Mouse (Mus musculus) bone marrow macrophage, adult 2 months (primary cell): ENCODE measurements around the gene Ip6k3. TPM values are rescaled to one million over a fixed set of nuclear protein-coding genes. Genes with fewer than 3 reads are reported as not detected.

Experiments used
- H3K27ac ChIP-seq: 2 replicates; pipeline ENCODE4 v1.5.1; 2012; ENCODE audit warnings: low read depth, low read length; ENCODE audit not compliant: insufficient read depth
- H3K4me1 ChIP-seq: 2 replicates; pipeline ENCODE4 v1.6.1; 2012; ENCODE audit warnings: low read length; ENCODE audit not compliant: control insufficient read depth, insufficient read depth
- H3K4me3 ChIP-seq: 2 replicates; pipeline ENCODE4 v1.5.1; 2012; ENCODE audit warnings: mild to moderate bottlenecking, low read length, moderate library complexity; ENCODE audit not compliant: insufficient read depth
- CTCF ChIP-seq: IDR thresholded peaks from 2 replicates; pipeline ENCODE4 v1.5.1; 2012; ENCODE audit warnings: low read depth, mild to moderate bottlenecking, low read length, moderate library complexity
- POLR2A ChIP-seq: IDR thresholded peaks from 2 replicates; pipeline ENCODE4 v1.6.1; 2012; ENCODE audit warnings: mild to moderate bottlenecking, low read depth, low read length, borderline replicate concordance
- polyA plus RNA-seq: library from polyadenylated mRNA; stranded (reverse); fragments of >200 nt; gene quantifications from 2 replicates; pipeline ENCODE4 v1.2.4, GENCODE M21; 2012; ENCODE audit not compliant: missing spikeins, insufficient read depth, insufficient read length

Gene Ip6k3
- polyA plus RNA-seq, 1 experiment, result not detected

DNA sequence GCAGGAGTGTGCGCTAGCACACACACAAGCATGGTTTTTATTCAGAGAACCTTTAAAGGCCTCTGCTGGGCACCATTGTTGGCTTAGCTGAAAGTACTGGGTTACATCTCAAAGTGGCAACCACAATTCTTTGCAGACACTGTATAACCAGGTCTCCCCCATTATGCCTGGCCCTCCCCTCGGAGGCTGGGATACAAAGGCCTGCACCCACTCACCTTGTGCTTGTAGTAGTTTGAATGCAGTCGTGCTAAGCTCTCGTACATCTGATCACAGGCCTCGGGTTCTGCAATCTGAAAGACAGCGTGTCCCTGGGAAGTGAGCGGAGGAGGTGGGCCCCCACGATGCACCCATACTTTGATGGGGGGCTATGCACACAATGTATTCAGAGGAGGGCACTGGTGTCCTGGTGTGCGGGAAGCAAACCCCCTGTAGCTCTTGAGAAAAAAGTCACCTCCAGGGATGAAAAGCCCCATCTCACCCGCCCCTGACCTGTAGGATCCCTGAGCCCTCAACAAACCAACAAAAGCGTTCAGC lies 41.9 kb downstream of the Ip6k3 start:
- H3K4me3 ChIP-seq, result no peak overlapping the region
- no peaks in the 10 kb centered on the region for H3K4me1 ChIP-seq
- no peak overlapping the region for H3K27ac ChIP-seq
- TF ChIP-seq CTCF (no peak), POLR2A (no peak)

DNA sequence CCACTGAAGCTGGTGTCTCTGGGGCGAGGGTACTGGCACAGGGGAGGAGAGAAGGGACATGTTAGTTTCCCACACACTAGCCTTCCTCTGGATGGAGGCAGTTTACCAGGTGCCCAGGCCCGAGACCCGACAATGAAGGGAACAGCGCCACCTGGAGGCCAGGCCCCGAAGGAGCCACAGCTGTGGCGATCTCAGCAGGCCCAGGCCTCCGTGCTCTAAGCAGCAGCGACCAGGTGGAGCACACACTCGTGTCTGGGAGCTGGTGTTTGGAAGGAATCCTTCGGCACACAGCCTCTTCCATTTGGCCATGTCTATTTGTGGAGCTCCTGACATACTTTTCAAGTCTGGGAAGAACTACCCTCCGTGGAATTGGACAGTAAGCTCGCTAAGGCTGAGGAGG lies 42.4 kb downstream of the Ip6k3 start:
- Histone ChIP-seq H3K4me1 (no peaks in the 10 kb centered on the region), H3K27ac (no peak overlapping the region), H3K4me3 (no peak overlapping the region)
- TF ChIP-seq CTCF, result peak; percentile 82
- no peak for TF ChIP-seq POLR2A

DNA sequence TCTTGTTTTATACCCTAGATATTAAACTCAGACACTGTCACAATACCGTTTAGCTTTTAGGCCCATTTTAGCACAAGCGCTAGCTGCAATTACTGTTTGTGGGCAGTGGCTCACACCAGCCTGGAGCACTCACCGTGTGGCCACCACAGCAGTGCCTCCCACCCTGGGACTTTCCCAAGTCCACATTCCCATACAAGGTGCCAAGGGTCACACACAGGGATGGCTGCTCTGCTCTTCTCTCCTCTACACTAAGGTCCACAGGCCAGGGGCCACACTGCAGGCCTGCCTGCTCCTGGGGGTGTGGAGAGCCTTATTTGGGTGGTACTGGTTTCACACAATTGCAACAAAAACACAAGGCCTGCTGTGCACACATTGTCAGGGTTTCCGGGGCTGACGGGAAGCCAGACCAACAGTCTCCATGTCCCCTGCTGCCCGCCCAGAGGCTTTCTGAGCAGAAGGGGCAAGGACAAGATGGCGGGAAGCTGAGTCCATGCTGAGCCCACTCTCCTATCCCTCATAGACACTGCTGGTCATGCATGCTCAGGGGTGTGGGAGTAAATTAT lies 43.7 kb downstream of the Ip6k3 start:
- Histone ChIP-seq H3K4me1 (peaks cover 8% of the 10 kb centered on the region), H3K4me3 (no peak overlapping the region), H3K27ac (no peak overlapping the region)
- TF ChIP-seq POLR2A, result no peak
- no peak for TF ChIP-seq CTCF

DNA sequence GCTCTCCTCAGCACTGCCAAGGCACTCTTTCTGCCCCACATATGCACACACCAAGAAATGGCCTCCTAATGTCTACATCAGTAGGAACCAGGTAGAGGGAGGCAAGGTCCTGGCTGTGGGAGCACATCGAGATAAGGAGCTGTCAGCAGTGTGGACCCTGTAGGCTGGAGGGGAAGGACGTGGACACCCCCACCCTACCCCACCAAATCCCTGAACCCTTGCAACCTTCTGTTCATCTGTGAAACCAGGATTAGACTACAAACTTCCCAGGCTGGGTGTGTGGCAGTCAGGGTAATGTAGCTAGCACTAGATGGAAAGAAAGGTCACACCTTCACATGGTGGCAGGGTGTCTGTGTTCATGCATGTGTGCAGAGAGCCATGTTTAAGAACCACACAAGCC lies 44.5 kb downstream of the Ip6k3 start:
- Histone ChIP-seq H3K27ac (no peak overlapping the region), H3K4me3 (no peak overlapping the region), H3K4me1 (peaks cover 10% of the 10 kb centered on the region)
- TF ChIP-seq CTCF (no peak), POLR2A (no peak)

DNA sequence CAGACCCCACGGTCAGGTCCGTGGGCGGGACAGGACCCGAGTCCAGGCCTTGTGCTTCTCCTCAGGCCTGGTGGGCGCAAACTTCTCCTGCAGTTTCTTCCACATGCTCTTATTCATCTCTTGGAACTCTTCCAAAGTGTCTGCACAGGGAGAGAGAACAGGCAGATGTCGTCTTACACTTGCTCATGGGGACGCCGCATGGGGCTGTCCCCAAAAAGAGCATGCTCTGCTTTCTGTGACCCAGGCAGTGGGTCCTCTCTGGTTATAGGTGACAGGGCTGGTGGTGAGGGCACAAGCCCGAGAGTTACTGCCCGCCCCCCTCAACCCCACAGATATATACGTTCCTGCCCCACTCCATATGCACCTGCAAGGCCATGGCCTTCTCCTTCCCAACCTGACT lies 44.9 kb downstream of the Ip6k3 start:
- no peak overlapping the region for H3K4me3 ChIP-seq
- TF ChIP-seq POLR2A, result no peak
- TF ChIP-seq CTCF, result no peak
- peaks cover 10% of the 10 kb centered on the region for H3K4me1 ChIP-seq
- H3K27ac ChIP-seq, result no peak overlapping the region

DNA sequence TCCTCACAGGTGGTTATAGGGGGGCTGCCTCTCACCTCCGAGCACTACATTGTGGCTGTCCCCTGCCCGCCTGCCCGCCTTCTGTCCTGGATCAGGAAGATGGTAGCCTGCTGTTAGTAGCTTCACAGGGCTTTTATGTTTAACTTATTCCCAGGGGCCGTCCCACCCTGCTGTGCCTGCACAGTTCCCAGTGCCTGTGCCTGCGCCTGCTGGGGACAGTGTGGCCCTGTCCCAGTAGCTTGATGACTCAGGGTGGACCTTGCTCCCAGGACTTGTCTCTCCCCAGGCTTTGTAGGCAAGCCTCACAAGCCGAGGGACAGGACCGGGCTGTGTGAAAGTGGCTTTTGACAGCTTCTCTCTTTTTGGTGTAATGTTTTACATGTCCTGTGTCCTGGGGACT lies 45.8 kb downstream of the Ip6k3 start:
- no peak overlapping the region for H3K27ac ChIP-seq
- peaks cover 10% of the 10 kb centered on the region for H3K4me1 ChIP-seq
- H3K4me3 ChIP-seq, result no peak overlapping the region
- TF ChIP-seq POLR2A (no peak), CTCF (no peak)

DNA sequence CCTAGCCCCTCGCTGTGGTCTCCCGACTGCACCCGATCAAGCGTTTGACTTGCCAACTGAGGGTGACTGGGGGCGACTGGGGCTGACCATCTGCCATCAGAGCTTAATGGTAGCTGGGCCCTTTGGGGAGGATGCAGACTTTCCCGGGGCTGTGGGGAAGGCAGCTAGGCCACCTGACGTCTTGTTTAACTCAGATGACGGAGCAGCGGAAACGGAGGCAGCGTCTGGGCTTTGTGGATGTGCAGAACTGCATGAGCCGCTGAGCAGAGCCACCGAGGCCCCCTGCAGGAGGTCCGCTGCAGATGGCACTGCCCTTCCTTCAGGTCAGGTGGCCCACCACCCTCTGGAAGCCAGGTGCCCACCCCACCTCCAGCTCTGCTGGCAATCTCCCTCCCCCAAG lies 46.3 kb downstream of the Ip6k3 start:
- peaks cover 10% of the 10 kb centered on the region for H3K4me1 ChIP-seq
- no peak overlapping the region for H3K27ac ChIP-seq
- no peak for TF ChIP-seq POLR2A
- no peak for TF ChIP-seq CTCF
- no peak overlapping the region for H3K4me3 ChIP-seq

DNA sequence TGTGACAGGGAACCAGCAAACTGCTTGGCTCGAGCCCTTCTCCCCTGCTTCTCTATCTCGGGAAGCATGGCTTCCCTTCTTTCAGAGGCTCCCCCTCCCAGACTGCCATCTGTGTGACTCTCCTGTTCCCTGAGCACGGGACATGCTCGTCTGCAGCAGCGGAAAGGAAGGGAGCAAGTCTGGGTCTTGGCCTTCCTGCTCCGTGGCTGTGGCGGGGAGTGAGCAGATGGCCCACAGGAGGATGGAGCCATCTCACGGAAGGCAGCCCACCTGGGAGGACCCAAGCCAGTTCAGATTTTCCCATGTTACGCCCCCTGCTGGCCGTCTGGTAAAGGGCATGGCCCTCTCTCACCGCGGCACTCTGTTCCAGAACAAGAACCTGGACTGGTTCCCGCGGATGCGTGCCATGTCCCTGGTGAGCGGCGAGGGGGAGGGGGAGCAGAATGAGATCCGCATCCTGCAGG lies 47.0 kb downstream of the Ip6k3 start:
- H3K27ac ChIP-seq, result no peak overlapping the region
- H3K4me3 ChIP-seq, result no peak overlapping the region
- peaks cover 10% of the 10 kb centered on the region for H3K4me1 ChIP-seq
- TF ChIP-seq CTCF, result peak; percentile 19; the same call in 1 of the 2 replicates
- no peak for TF ChIP-seq POLR2A

DNA sequence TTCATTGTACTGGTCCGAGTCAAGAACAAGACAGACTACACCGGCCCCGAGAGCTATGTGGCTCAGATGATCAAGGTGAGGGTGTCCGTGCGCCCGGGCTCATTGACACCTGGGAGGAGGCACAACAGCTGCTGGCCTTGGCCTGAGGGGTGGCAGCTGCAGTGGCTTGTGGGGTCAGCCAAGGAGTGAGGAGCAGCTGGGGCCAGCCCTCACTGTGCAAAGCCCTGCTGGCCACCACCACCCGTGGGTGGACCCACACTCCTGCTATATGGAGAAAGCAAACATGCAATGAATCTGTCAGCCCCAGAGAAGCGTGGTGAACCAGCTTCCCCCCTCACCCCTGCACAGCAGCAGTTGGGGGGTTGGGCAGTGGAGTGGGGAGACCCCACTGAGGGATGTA lies 47.6 kb downstream of the Ip6k3 start:
- Histone ChIP-seq H3K27ac (no peak overlapping the region), H3K4me3 (no peak overlapping the region), H3K4me1 (peaks cover 10% of the 10 kb centered on the region)
- TF ChIP-seq CTCF (no peak), POLR2A (no peak)

DNA sequence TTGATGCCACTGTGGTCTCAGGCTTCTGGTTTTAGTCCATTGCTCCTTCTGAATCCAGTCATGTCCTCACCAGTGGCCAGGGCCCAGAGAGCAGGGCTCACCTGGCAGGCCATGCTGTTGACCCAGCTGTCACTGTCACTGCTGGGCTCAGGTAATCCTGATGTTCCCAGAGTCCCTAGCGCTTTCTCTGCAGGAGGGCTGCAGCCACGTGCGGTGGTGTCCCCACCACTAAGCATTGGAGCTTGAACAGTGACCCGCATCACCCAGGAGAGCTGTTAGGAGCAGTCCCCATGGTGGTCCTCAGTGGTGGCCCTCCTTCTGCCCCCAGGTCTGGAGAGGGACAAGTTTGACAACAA lies 48.1 kb downstream of the Ip6k3 start:
- no peak overlapping the region for H3K27ac ChIP-seq
- H3K4me1 ChIP-seq, result peaks cover 10% of the 10 kb centered on the region
- H3K4me3 ChIP-seq, result no peak overlapping the region
- TF ChIP-seq POLR2A (no peak), CTCF (no peak; the same call in 1 of the 2 replicates)
